Mouse (Mus musculus): ENCODE results near the gene Ccdc162. TPM values are rescaled to one million over a fixed set of nuclear protein-coding genes. Genes with fewer than 3 reads are reported as not detected.

The Ccdc162 gene
- polyA plus RNA-seq, 1 experiment from 2014 or later = 0.69 TPM

- 40% methylated on average over 14 of the region's 14 CpGs for WGBS
- DNase-seq (ENCODE audit: low spot score) = peak; percentile 76
- peak; percentile 88 for ATAC-seq (ENCODE audit: low FRiP score, low TSS enrichment)
- H3K27me3 ChIP-seq (ENCODE audit: control insufficient read depth, insufficient read depth, low read length) = no peaks in the 10 kb centered on the region
- no peaks in the 10 kb centered on the region for H3K36me3 ChIP-seq (ENCODE audit: control insufficient read depth, insufficient read depth, low read length)
- TF ChIP-seq CTCF (IDR thresholded peaks at IDR 0.05; ENCODE audit: low read depth) = no peak
- no peak for TF ChIP-seq EP300 (optimal IDR thresholded peaks at IDR 0.05)
- H3K4me1 ChIP-seq (replicated peaks; ENCODE audit: control insufficient read depth, insufficient read depth) = 0 out of 2 replicates have a peak, but pooled peaks cover 2% of the 10 kb centered on the region
- H3K4me2 ChIP-seq (replicated peaks; ENCODE audit: low read depth) = no peak overlapping the region
- H3K9me3 ChIP-seq (ENCODE audit: control insufficient read depth, low read length) = no peaks in the 10 kb centered on the region
- H3K27ac ChIP-seq (replicated peaks) = peak overlapping the region; percentile 70
- H3K4me3 ChIP-seq (ENCODE audit: low read depth, low read length) = no peak overlapping the region
- 0 out of 2 replicates have a peak overlapping the region, but pooled peaks have one; percentile 9 for H3K9ac ChIP-seq (ENCODE audit: low read length)
Observed at GRCm38 (mm10) chr10:41552847-41553589, 163.4 kb downstream of the Ccdc162 start.

- Histone ChIP-seq H3K36me3 (ENCODE audit: control insufficient read depth, insufficient read depth, low read length) (no peaks in the 10 kb centered on the region), H3K27ac (replicated peaks) (peak overlapping the region; percentile 70), H3K4me2 (replicated peaks; ENCODE audit: low read depth) (no peak overlapping the region), H3K4me3 (ENCODE audit: low read depth, low read length) (no peak overlapping the region), H3K9me3 (ENCODE audit: control insufficient read depth, low read length) (no peaks in the 10 kb centered on the region), H3K27me3 (ENCODE audit: control insufficient read depth, insufficient read depth, low read length) (no peaks in the 10 kb centered on the region), H3K9ac (ENCODE audit: low read length) (no peak overlapping the region), H3K4me1 (replicated peaks; ENCODE audit: control insufficient read depth, insufficient read depth) (0 out of 2 replicates have a peak, but pooled peaks cover 2% of the 10 kb centered on the region)
- no peak for TF ChIP-seq CTCF (IDR thresholded peaks at IDR 0.05; ENCODE audit: low read depth)
- TF ChIP-seq EP300 (optimal IDR thresholded peaks at IDR 0.05) = no peak
- peak; percentile 56 for DNase-seq (ENCODE audit: low spot score)
- ATAC-seq (ENCODE audit: low FRiP score, low TSS enrichment) = peak; percentile 87
- 25% methylated on average over 3 of the region's 3 CpGs for WGBS
Observed at GRCm38 (mm10) chr10:41552319-41552718, 164.1 kb downstream of the Ccdc162 start.

GRCm38 (mm10) chr10:41550711-41551110, 165.7 kb downstream of the Ccdc162 start:
- no peak overlapping the region for H3K4me3 ChIP-seq (ENCODE audit: low read depth, low read length)
- TF ChIP-seq EP300 (optimal IDR thresholded peaks at IDR 0.05) = no peak
- no peak for DNase-seq (ENCODE audit: low spot score)
- 0 out of 2 replicates have a peak, but pooled peaks cover 2% of the 10 kb centered on the region for H3K4me1 ChIP-seq (replicated peaks; ENCODE audit: control insufficient read depth, insufficient read depth)
- no peaks in the 10 kb centered on the region for H3K36me3 ChIP-seq (ENCODE audit: control insufficient read depth, insufficient read depth, low read length)
- no peaks in the 10 kb centered on the region for H3K27me3 ChIP-seq (ENCODE audit: control insufficient read depth, insufficient read depth, low read length)
- no peaks in the 10 kb centered on the region for H3K9me3 ChIP-seq (ENCODE audit: control insufficient read depth, low read length)
- WGBS = 67% methylated on average over 7 of the region's 7 CpGs
- H3K9ac ChIP-seq (ENCODE audit: low read length) = no peak overlapping the region
- H3K4me2 ChIP-seq (replicated peaks; ENCODE audit: low read depth) = no peak overlapping the region
- no peak overlapping the region for H3K27ac ChIP-seq (replicated peaks)
- ATAC-seq (ENCODE audit: low FRiP score, low TSS enrichment) = no peak

- ATAC-seq (ENCODE audit: low FRiP score, low TSS enrichment) (no peak), DNase-seq (ENCODE audit: low spot score) (no peak)
- Histone ChIP-seq H3K4me1 (replicated peaks; ENCODE audit: control insufficient read depth, insufficient read depth) (no peaks in the 10 kb centered on the region), H3K36me3 (ENCODE audit: control insufficient read depth, insufficient read depth, low read length) (no peaks in the 10 kb centered on the region), H3K4me3 (ENCODE audit: low read depth, low read length) (no peak overlapping the region), H3K4me2 (replicated peaks; ENCODE audit: low read depth) (no peak overlapping the region), H3K27me3 (ENCODE audit: control insufficient read depth, insufficient read depth, low read length) (no peaks in the 10 kb centered on the region), H3K9ac (ENCODE audit: low read length) (no peak overlapping the region), H3K9me3 (ENCODE audit: control insufficient read depth, low read length) (no peaks in the 10 kb centered on the region), H3K27ac (replicated peaks) (no peak overlapping the region)
- 62% methylated on average over 13 of the region's 13 CpGs for WGBS
- TF ChIP-seq EP300 (optimal IDR thresholded peaks at IDR 0.05) (no peak), CTCF (IDR thresholded peaks at IDR 0.05; ENCODE audit: low read depth) (no peak)
Observed at GRCm38 (mm10) chr10:41546396-41547165, 169.9 kb downstream of the Ccdc162 start.

- 44% methylated on average over 7 of the region's 7 CpGs for WGBS
- Histone ChIP-seq H3K4me2 (replicated peaks; ENCODE audit: low read depth) (no peak overlapping the region), H3K9me3 (ENCODE audit: control insufficient read depth, low read length) (no peaks in the 10 kb centered on the region), H3K4me1 (replicated peaks; ENCODE audit: control insufficient read depth, insufficient read depth) (no peaks in the 10 kb centered on the region), H3K9ac (ENCODE audit: low read length) (no peak overlapping the region), H3K27me3 (ENCODE audit: control insufficient read depth, insufficient read depth, low read length) (no peaks in the 10 kb centered on the region), H3K36me3 (ENCODE audit: control insufficient read depth, insufficient read depth, low read length) (no peaks in the 10 kb centered on the region), H3K27ac (replicated peaks) (no peak overlapping the region), H3K4me3 (ENCODE audit: low read depth, low read length) (no peak overlapping the region)
- TF ChIP-seq EP300 (optimal IDR thresholded peaks at IDR 0.05) (no peak), CTCF (IDR thresholded peaks at IDR 0.05; ENCODE audit: low read depth) (no peak)
- DNase-seq (ENCODE audit: low spot score) = no peak
- ATAC-seq (ENCODE audit: low FRiP score, low TSS enrichment) = 0 out of 2 replicates have a peak, but pooled peaks have one; percentile 8
Observed at GRCm38 (mm10) chr10:41545224-41545755, 171.1 kb downstream of the Ccdc162 start.

Measured in stomach, postnatal 0 days (tissue).